Mouse (Mus musculus) embryonic facial prominence, embryonic 15.5 days (tissue): ENCODE results near the gene Nucks1. TPM values are rescaled to one million over a fixed set of nuclear protein-coding genes. Genes with fewer than 3 reads are reported as not detected.

Source experiments
- ATAC-seq: fragments of 200-750 bp; cut with Nextera tagmentation; 2 replicates; pipeline ENCODE4 v1.8.0; 2017; ENCODE audit warnings: low read depth, moderate TSS enrichment; ENCODE audit not compliant: insufficient number of reproducible peaks, low FRiP score, low TSS enrichment
- H3K27ac ChIP-seq: fragments of 300-500 bp; sonication (generic); replicated peaks from 2 replicates; pipeline ENCODE4 v1.5.1; 2015; ENCODE audit warnings: mild to moderate bottlenecking, inconsistent platforms
- H3K27me3 ChIP-seq: fragments of 300-500 bp; sonication (generic); 2 replicates; pipeline ENCODE4 v1.6.1; 2015; ENCODE audit warnings: inconsistent platforms
- H3K36me3 ChIP-seq: fragments of 300-500 bp; sonication (generic); 2 replicates; pipeline ENCODE4 v1.6.1; 2015; ENCODE audit warnings: mild to moderate bottlenecking, inconsistent platforms
- H3K4me1 ChIP-seq: fragments of 300-500 bp; sonication (generic); 2 replicates; pipeline ENCODE4 v1.6.1; 2015; ENCODE audit warnings: inconsistent platforms
- H3K4me2 ChIP-seq: fragments of 300-500 bp; sonication (generic); replicated peaks from 2 replicates; pipeline ENCODE4 v1.6.1; 2015; ENCODE audit warnings: mild to moderate bottlenecking, inconsistent platforms
- H3K4me3 ChIP-seq: fragments of 300-500 bp; sonication (generic); replicated peaks from 2 replicates; pipeline ENCODE4 v1.5.1; 2015; ENCODE audit warnings: mild to moderate bottlenecking, inconsistent platforms
- H3K9ac ChIP-seq: fragments of 300-500 bp; sonication (generic); 2 replicates; pipeline ENCODE4 v1.6.1; 2015; ENCODE audit warnings: inconsistent platforms
- H3K9me3 ChIP-seq: fragments of 300-500 bp; sonication (generic); replicated peaks from 2 replicates; pipeline ENCODE4 v1.6.1; 2016; ENCODE audit warnings: inconsistent platforms
- WGBS: fragments of 180-500 bp; shearing (Covaris S2); methylation state at CpG from one replicate; pipeline ENCODE4 v1.1.7; 2015; 5-methylcytosine and 5-hydroxymethylcytosine counted together
- polyA plus RNA-seq: library from polyadenylated mRNA; unstranded; fragments of >200 nt; fragmentation: Nextera tagmentation; extraction: Ambion mirVana; gene quantifications from 2 replicates; pipeline ENCODE4 v1.2.1, GENCODE M21; 2015

The Nucks1 gene
- polyA plus RNA-seq, 1 experiment from 2014 or later = 60.5 TPM

DNA sequence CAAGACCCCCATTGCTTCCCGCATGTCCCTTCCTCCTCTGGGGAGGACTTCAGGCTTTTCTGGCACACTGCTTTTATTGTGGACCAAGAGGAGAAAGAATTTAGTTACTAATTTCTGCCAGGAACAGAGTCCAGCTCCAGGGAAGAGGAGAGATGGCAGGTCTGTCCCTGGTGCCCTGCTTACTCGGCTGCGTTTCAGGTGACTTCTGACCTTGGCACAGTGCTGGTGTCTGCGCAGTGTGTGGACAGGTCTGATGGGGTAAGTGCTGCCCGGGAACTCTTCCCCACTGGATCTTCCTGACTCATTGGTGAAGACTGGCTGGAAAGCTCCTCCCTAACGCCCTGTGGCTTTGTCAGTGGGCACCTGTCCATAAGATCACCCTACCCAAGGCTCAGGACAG is 58.6 kb downstream of the Nucks1 start:
- Histone ChIP-seq H3K27ac (no peak overlapping the region), H3K4me2 (no peak overlapping the region), H3K9ac (no peak overlapping the region), H3K4me3 (no peak overlapping the region), H3K4me1 (peaks cover 25% of the 10 kb centered on the region), H3K36me3 (no peaks in the 10 kb centered on the region), H3K9me3 (no peaks in the 10 kb centered on the region), H3K27me3 (peaks cover 9% of the 10 kb centered on the region)
- 66% methylated on average over 6 of the region's 6 CpGs for WGBS
- no peak for ATAC-seq

- Histone ChIP-seq H3K4me1 (peaks cover 24% of the 10 kb centered on the region), H3K4me3 (no peak overlapping the region), H3K27ac (no peak overlapping the region), H3K36me3 (no peaks in the 10 kb centered on the region), H3K9me3 (no peaks in the 10 kb centered on the region), H3K27me3 (peaks cover under 1% of the 10 kb centered on the region; the same call in 1 of the 2 replicates), H3K9ac (no peak overlapping the region), H3K4me2 (no peak overlapping the region)
- no peak for ATAC-seq
- WGBS = 59% methylated on average over 4 of the region's 4 CpGs
Observed at GRCm38 (mm10) chr1:131969825-131970224, 59.5 kb downstream of the Nucks1 start.

GRCm38 (mm10) chr1:131970322-131970660 is 60.0 kb downstream of the Nucks1 start:
- WGBS = 51% methylated on average over 5 of the region's 5 CpGs
- Histone ChIP-seq H3K36me3 (no peaks in the 10 kb centered on the region), H3K4me1 (peaks cover 24% of the 10 kb centered on the region), H3K27ac (no peak overlapping the region), H3K4me2 (no peak overlapping the region), H3K27me3 (no peaks in the 10 kb centered on the region), H3K9me3 (no peaks in the 10 kb centered on the region), H3K4me3 (no peak overlapping the region), H3K9ac (no peak overlapping the region)
- no peak for ATAC-seq

GRCm38 (mm10) chr1:131970661-131971520 is 60.6 kb downstream of the Nucks1 start:
- 0 out of 2 replicates have a peak overlapping the region, but pooled peaks have one; percentile 2 for H3K4me2 ChIP-seq

DNA sequence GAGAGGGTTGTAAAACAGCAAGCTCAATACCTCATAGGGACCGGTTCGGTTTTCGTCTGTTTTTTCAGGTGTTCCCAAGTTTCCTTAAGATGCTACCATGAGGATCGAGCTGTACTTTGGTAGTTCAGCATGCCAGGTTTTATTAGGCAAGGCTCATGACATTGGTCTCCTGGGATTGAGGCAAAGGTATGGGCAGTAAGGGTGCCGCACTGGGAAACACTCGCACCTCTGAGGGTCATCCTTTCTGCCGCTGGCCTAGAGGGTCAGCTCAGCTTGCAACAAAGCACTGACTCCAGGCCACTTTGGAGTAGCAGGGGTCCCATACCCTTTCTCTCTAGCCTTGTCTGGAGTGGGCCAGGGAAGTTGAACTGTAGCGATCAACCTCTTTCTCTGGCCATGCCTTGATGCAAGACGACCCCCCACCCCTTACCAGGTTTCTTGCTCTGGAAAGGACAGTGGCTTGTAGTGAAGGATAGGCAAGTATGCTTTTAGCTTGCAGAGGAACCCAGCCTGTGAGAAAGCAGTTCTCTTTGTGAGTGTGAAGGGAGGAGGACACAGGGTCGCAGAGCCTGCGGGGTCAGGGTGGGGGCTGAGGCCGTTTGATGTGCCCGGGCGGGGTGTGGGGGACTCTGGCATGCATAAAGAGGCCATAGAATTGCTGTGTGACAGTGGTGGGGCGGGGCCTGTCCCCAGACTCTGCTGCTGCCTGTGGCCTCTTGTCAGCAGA is 61.6 kb downstream of the Nucks1 start:
- H3K4me1 ChIP-seq = peaks cover 24% of the 10 kb centered on the region
- H3K4me3 ChIP-seq = no peak overlapping the region
- no peaks in the 10 kb centered on the region for H3K27me3 ChIP-seq
- H3K27ac ChIP-seq = no peak overlapping the region
- no peaks in the 10 kb centered on the region for H3K36me3 ChIP-seq
- no peak overlapping the region for H3K9ac ChIP-seq
- no peak for ATAC-seq
- WGBS = 34% methylated on average over 15 of the region's 15 CpGs
- H3K9me3 ChIP-seq = no peaks in the 10 kb centered on the region
- no peak overlapping the region for H3K4me2 ChIP-seq

More at GRCm38 (mm10) chr1:131970661-131971520, 60.6 kb downstream of the Nucks1 start:
- 20% methylated on average over 16 of the region's 16 CpGs for WGBS
- no peak; the same call in 1 of the 2 replicates for ATAC-seq
- Histone ChIP-seq H3K4me3 (no peak overlapping the region), H3K27ac (no peak overlapping the region), H3K36me3 (no peaks in the 10 kb centered on the region), H3K9me3 (no peaks in the 10 kb centered on the region), H3K27me3 (no peaks in the 10 kb centered on the region), H3K9ac (no peak overlapping the region), H3K4me1 (peaks cover 24% of the 10 kb centered on the region)

DNA sequence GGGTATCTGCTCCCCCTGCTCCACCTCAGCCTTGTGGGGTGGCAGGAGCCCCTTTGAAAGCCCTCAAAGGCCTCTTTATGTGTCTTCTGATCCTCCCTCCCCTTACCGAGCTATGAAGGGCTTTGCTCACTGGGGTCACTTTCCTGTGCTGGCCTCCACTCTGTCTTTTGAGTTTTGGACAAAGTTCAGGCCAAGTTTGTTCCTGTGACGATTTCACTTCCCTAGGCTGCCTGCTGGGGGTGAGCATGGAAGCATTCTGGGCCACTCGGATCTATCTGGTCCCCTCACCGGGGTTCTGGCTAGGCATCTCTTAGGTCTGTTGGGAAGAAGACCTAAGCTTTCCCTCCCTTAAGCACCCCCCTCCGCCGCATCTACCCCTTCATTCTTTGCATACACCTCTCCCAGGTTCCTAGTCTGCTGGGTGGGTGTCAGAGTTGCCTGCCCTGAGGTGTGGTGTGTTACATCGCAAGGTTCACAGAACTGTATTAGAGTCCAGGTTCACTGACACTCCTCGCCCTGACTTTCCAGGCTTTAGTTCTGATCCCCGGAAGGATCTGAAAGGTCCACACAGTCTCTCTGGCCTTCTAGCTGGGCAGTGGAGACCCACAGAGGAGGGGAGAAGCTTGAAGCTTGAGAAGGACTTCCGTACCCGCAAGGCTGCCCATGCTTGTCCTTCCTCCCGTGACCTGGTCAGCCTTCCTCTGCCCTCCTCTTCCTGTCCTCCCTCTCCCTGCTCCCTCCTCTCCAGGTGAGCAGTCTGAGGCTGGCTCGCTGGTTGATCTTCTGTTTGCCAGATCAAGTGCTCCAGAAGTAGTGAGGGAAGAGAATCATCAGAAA is 62.4 kb downstream of the Nucks1 start:
- H3K9ac ChIP-seq = no peak overlapping the region
- ATAC-seq = no peak
- 41% methylated on average over 13 of the region's 13 CpGs for WGBS

DNA sequence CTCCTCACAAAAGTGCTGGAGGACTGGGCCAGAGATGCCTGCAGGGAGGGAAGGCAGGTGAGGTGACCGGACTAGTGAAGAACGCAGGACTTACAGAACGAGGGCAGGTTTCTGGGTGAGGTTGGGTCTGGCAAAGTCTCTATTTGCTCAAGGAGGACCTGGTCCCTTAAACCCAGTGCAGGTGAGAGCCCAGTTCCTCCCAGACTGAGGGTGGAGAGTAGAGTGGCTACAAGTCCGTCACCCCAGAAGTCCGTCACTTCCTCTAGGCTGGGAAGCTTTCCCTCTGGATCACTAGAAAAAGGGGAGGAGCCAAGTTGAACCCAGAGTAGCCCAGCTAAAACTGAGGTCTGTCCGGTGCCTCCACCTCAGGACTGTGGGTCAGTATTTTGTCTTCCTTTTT is 63.7 kb downstream of the Nucks1 start:
- H3K4me3 ChIP-seq = no peak overlapping the region
- H3K36me3 ChIP-seq = no peaks in the 10 kb centered on the region
- H3K9me3 ChIP-seq = no peaks in the 10 kb centered on the region
- WGBS = 78% methylated on average over 6 of the region's 6 CpGs
- H3K27me3 ChIP-seq = no peaks in the 10 kb centered on the region
- no peak overlapping the region for H3K9ac ChIP-seq
- H3K4me2 ChIP-seq = no peak overlapping the region
- H3K4me1 ChIP-seq = peaks cover 24% of the 10 kb centered on the region
- ATAC-seq = no peak
- no peak overlapping the region for H3K27ac ChIP-seq

More for the DNA sequence above, 62.4 kb downstream of the Nucks1 start:
- H3K4me1 ChIP-seq = peaks cover 24% of the 10 kb centered on the region
- no peak overlapping the region for H3K27ac ChIP-seq
- H3K27me3 ChIP-seq = no peaks in the 10 kb centered on the region
- no peaks in the 10 kb centered on the region for H3K9me3 ChIP-seq
- H3K4me3 ChIP-seq = no peak overlapping the region
- H3K4me2 ChIP-seq = no peak overlapping the region
- H3K36me3 ChIP-seq = no peaks in the 10 kb centered on the region

DNA sequence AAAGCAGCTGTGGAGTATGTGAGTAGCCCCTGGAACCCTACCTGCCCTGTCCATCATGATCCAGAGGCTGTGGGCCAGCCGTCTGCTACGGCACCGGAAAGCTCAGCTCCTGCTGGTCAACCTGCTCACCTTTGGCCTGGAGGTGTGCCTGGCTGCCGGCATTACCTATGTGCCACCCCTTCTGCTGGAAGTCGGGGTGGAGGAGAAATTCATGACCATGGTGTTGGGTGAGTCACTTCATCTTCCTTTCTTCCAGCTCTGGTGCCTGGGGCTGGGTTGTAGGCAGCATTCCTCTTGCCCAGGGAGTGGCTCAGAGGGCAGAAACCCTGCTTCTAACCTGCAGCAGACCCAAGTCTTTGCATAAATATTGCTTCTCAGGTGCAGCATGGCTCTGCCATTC is 66.6 kb downstream of the Nucks1 start:
- H3K27ac ChIP-seq = no peak overlapping the region
- no peak for ATAC-seq
- H3K27me3 ChIP-seq = no peaks in the 10 kb centered on the region
- H3K4me1 ChIP-seq = peaks cover 8% of the 10 kb centered on the region
- no peaks in the 10 kb centered on the region for H3K36me3 ChIP-seq
- no peak overlapping the region for H3K9ac ChIP-seq
- H3K4me3 ChIP-seq = no peak overlapping the region
- H3K9me3 ChIP-seq = no peaks in the 10 kb centered on the region
- WGBS = 81% methylated on average over 5 of the region's 5 CpGs
- no peak overlapping the region for H3K4me2 ChIP-seq

GRCm38 (mm10) chr1:131980471-131980870 is 70.1 kb downstream of the Nucks1 start:
- Histone ChIP-seq H3K27me3 (no peaks in the 10 kb centered on the region), H3K27ac (no peak overlapping the region), H3K9ac (no peak overlapping the region), H3K4me1 (no peaks in the 10 kb centered on the region), H3K9me3 (no peaks in the 10 kb centered on the region), H3K4me2 (no peak overlapping the region), H3K36me3 (no peaks in the 10 kb centered on the region), H3K4me3 (no peak overlapping the region)
- 17% methylated on average over 2 of the region's 2 CpGs for WGBS
- no peak for ATAC-seq

DNA sequence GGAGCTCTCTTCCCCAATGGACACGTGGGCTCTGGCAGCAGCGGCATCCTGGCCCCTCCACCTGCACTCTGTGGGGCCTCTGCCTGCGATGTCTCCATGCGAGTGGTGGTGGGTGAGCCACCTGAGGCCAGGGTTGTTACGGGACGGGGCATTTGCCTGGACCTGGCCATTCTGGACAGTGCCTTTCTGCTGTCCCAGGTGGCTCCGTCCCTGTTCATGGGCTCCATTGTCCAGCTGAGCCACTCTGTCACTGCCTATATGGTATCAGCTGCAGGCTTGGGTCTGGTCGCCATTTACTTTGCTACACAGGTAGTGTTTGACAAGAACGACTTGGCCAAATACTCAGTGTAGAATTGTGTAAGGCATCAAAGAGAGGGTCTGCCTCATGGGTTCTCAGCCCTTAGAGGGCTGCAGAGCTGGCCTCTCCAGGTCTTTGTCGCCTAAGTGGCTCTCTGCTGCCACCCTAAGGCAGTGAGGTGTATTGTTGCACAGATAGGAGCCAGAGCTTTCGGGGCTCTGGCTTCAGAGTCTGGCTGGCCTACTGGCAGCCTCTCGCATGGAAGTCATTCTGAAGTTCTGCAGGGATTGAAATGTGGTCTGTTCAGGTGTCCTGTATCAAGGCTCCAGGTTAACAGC is 71.2 kb downstream of the Nucks1 start:
- Histone ChIP-seq H3K27ac (no peak overlapping the region), H3K4me2 (no peak overlapping the region), H3K4me1 (no peaks in the 10 kb centered on the region), H3K9ac (no peak overlapping the region), H3K9me3 (no peaks in the 10 kb centered on the region), H3K4me3 (no peak overlapping the region), H3K27me3 (no peaks in the 10 kb centered on the region), H3K36me3 (no peaks in the 10 kb centered on the region)
- 0 out of 2 replicates have a peak, but pooled peaks have one; percentile 23 for ATAC-seq
- 53% methylated on average over 12 of the region's 12 CpGs for WGBS
